Mouse (Mus musculus) limb, embryonic 14.5 days (tissue): ENCODE results near the gene Myod1. TPM values are rescaled to one million over a fixed set of nuclear protein-coding genes. Genes with fewer than 3 reads are reported as not detected.

Source experiments
- ATAC-seq: fragments of 200-750 bp; cut with Nextera tagmentation; 2 replicates; pipeline ENCODE4 v1.8.0; 2017; ENCODE audit warnings: low read depth, moderate number of reproducible peaks, moderate TSS enrichment; ENCODE audit not compliant: low FRiP score
- DNase-seq: peaks from one replicate; pipeline ENCODE4 v3.0.0-alpha.2; 2015; ENCODE audit warnings: low spot score
- H3K27ac ChIP-seq: fragments of 300-500 bp; sonication (generic); replicated peaks from 2 replicates; pipeline ENCODE4 v1.5.1; 2014; ENCODE audit warnings: low read depth, mild to moderate bottlenecking, low read length, moderate library complexity, mixed read lengths
- H3K27me3 ChIP-seq: fragments of 300-500 bp; sonication (generic); 2 replicates; pipeline ENCODE4 v1.6.1; 2014; ENCODE audit warnings: low read length, mixed read lengths; ENCODE audit not compliant: control insufficient read depth, insufficient read depth
- H3K36me3 ChIP-seq: fragments of 300-500 bp; sonication (generic); 2 replicates; pipeline ENCODE4 v1.6.1; 2014; ENCODE audit warnings: mild to moderate bottlenecking, low read length, moderate library complexity, mixed read lengths; ENCODE audit not compliant: control insufficient read depth, insufficient read depth
- H3K4me1 ChIP-seq: fragments of 300-500 bp; sonication (generic); 2 replicates; pipeline ENCODE4 v1.6.1; 2014; ENCODE audit warnings: antibody characterized with exemption, low read length, mixed read lengths; ENCODE audit not compliant: control insufficient read depth, insufficient read depth
- H3K4me2 ChIP-seq: fragments of 300-500 bp; sonication (generic); replicated peaks from 2 replicates; pipeline ENCODE4 v1.6.1; 2014; ENCODE audit warnings: low read depth, mild to moderate bottlenecking, low read length, moderate library complexity; ENCODE audit not compliant: severe bottlenecking
- H3K4me3 ChIP-seq: fragments of 300-500 bp; sonication (generic); replicated peaks from 2 replicates; pipeline ENCODE4 v1.5.1; 2014; ENCODE audit warnings: low read length
- H3K9ac ChIP-seq: fragments of 300-500 bp; sonication (generic); 2 replicates; pipeline ENCODE4 v1.6.1; 2014; ENCODE audit warnings: mild to moderate bottlenecking, low read depth, low read length, moderate library complexity; ENCODE audit not compliant: severe bottlenecking
- H3K9me3 ChIP-seq: fragments of 300-500 bp; sonication (generic); 2 replicates; pipeline ENCODE4 v1.6.1; 2016; ENCODE audit warnings: low read length; ENCODE audit not compliant: control insufficient read depth
- POLR2A ChIP-seq: fragments of 200-500 bp; IDR thresholded peaks from 2 replicates; pipeline ENCODE4 v1.8.0; 2012; ENCODE audit warnings: inconsistent platforms, mild to moderate bottlenecking, moderate library complexity, borderline replicate concordance; ENCODE audit not compliant: insufficient read depth, insufficient read length; ENCODE audit errors: extremely low read depth
- WGBS: fragments of 180-500 bp; shearing (Covaris S2); extraction: QIAGEN DNeasy Blood & Tissue Kit; methylation state at CpG from one replicate; pipeline ENCODE4 v1.1.7; 2014; 5-methylcytosine and 5-hydroxymethylcytosine counted together
- polyA plus RNA-seq, 2 experiments: library from polyadenylated mRNA; depleted of rRNA in 1 of 2; stranded (reverse) in 1 of 2; unstranded in 1 of 2; fragments of >200 nt; fragmentation: Nextera tagmentation in 1 of 2; extraction: Ambion mirVana in 1 of 2; gene quantifications; 2 replicates each; pipeline versions ENCODE4 v1.2.1 to v1.2.3; 2012 to 2014

The Myod1 gene
- polyA plus RNA-seq, 2 experiments: 48.0 to 80.4 TPM

DNA sequence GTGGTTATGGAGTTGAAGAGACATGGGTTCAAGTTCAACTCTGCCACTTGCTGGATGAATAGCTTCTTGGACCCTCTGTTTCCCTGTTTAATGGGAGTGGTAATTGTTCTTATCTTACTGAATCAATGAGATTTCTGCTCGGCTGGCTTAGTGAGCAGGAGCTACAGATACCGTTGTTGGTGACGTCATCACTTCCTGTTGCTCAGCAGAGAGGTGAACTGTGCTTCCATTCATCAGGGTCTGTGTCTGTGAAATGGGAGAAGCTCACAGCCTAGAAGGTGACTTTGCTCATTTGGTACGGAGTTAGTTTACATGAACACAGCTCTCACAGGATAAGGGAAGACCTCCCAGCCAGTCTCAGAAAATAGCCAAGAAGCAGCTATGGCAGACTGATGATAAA, 22.4 kb upstream of the Myod1 start:
- H3K4me1 ChIP-seq: no peaks in the 10 kb centered on the region
- 72% methylated on average over 4 of the region's 4 CpGs for WGBS

DNA sequence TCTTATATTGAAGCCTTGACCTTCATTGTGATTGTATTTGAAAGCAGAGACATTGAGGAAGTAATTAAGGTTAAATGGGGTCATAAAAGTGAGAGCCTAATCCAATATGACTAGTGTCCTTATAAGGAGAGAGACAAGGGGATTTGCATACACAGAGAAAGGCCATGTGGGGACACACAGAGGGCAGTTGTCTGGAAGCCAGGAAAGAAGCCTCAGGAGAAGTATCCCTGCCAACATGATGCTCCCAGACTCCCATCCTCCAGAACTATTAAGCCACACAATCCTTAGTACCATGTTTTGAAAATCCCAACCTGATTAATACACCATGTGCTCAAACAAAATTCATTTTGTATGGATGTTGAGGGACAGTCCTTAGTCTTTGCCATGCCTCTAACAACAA, 14.5 kb upstream of the Myod1 start:
- Histone ChIP-seq H3K9ac (no peak overlapping the region), H3K9me3 (no peaks in the 10 kb centered on the region), H3K27ac (no peak overlapping the region), H3K4me3 (no peak overlapping the region), H3K4me1 (no peaks in the 10 kb centered on the region), H3K27me3 (no peaks in the 10 kb centered on the region), H3K36me3 (no peaks in the 10 kb centered on the region), H3K4me2 (no peak overlapping the region)
- ATAC-seq (no peak), DNase-seq (no peak)
- TF ChIP-seq POLR2A: no peak

More for the DNA sequence above, 22.4 kb upstream of the Myod1 start:
- Histone ChIP-seq H3K4me2 (no peak overlapping the region), H3K36me3 (no peaks in the 10 kb centered on the region), H3K27ac (no peak overlapping the region), H3K9ac (no peak overlapping the region), H3K9me3 (no peaks in the 10 kb centered on the region), H3K4me3 (no peak overlapping the region), H3K27me3 (peaks cover 10% of the 10 kb centered on the region)
- no peak for ATAC-seq
- no peak for TF ChIP-seq POLR2A
- no peak for DNase-seq

DNA sequence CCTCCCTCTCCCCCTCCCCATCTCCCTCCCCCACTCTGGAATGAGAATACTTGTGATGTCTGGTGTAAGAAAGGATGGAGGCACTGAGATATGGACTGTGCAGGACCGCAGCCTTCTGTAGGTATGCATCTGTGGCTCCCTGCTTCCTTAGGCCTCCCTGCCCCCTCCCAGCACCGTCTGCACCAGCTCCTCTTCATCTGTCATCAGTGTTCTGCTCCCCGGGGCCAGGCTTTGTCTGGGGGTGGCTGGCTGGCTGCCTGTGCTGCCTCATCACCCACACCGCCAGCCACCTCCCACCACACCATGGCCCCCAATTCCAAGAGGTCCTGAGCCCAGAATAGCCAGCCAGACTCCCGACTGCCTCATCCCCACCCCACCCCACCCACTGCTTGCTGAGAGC, 12.1 kb upstream of the Myod1 start:
- WGBS: 46% methylated on average over 5 of the region's 5 CpGs
- Histone ChIP-seq H3K27ac (no peak overlapping the region), H3K27me3 (no peaks in the 10 kb centered on the region), H3K4me2 (no peak overlapping the region), H3K36me3 (no peaks in the 10 kb centered on the region), H3K4me3 (no peak overlapping the region), H3K9me3 (no peaks in the 10 kb centered on the region), H3K9ac (no peak overlapping the region), H3K4me1 (no peaks in the 10 kb centered on the region)
- no peak for ATAC-seq
- DNase-seq: no peak
- TF ChIP-seq POLR2A: no peak

DNA sequence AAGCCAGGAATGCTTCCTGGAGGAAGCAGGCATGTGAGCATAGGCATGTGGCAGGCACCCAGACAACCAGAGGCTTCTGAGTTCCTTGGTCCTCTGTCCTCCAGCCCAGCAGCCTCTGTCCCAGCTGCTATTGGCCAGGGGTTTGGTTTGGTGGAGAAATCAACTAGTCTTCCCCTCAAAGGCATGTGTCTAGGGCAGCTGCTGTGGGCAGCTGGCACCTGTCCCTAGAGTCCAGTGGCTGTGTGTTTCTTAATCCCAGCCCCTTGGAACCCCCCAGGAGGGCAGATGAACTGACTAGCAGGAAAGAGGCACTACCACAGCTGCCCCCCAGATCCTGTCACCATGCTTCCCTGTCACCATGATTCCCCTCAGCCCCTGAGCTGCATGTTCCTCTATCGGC, 10.5 kb upstream of the Myod1 start:
- WGBS: 83% methylated on average over 1 of the region's 1 CpGs
- no peak for TF ChIP-seq POLR2A
- H3K4me3 ChIP-seq: no peak overlapping the region
- H3K27ac ChIP-seq: no peak overlapping the region
- no peaks in the 10 kb centered on the region for H3K9me3 ChIP-seq
- H3K4me1 ChIP-seq: no peaks in the 10 kb centered on the region
- no peaks in the 10 kb centered on the region for H3K36me3 ChIP-seq
- DNase-seq (no peak), ATAC-seq (peak; percentile 57; the same call in 1 of the 2 replicates)
- H3K27me3 ChIP-seq: no peaks in the 10 kb centered on the region
- H3K4me2 ChIP-seq: no peak overlapping the region
- no peak overlapping the region for H3K9ac ChIP-seq

DNA sequence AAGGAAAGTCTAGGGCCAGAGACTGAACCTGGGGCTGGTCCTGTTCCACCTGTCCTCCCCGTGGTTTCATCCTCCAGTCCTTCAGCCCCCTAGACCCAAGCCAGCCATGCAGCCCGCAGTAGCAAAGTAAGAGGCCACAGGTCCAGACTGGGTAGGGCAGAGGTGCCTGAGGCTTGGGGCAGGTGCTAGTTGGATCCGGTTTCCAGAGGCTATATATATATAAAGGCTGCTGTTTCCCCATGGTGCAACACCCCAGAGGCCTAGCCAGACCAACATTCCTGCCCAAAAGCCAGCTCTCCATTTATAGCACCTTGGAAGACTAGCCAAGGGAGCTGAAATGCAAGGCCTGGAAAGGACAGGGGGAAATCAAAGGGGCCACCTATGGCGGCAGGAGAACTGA, 5.2 kb upstream of the Myod1 start:
- Histone ChIP-seq H3K27me3 (peaks cover 15% of the 10 kb centered on the region), H3K4me3 (no peak overlapping the region), H3K9me3 (no peaks in the 10 kb centered on the region), H3K4me2 (no peak overlapping the region), H3K27ac (no peak overlapping the region), H3K4me1 (no peaks in the 10 kb centered on the region), H3K9ac (no peak overlapping the region), H3K36me3 (no peaks in the 10 kb centered on the region)
- WGBS: 57% methylated on average over 3 of the region's 4 CpGs
- no peak for TF ChIP-seq POLR2A
- DNase-seq (no peak), ATAC-seq (0 out of 2 replicates have a peak, but pooled peaks have one; percentile 39)

DNA sequence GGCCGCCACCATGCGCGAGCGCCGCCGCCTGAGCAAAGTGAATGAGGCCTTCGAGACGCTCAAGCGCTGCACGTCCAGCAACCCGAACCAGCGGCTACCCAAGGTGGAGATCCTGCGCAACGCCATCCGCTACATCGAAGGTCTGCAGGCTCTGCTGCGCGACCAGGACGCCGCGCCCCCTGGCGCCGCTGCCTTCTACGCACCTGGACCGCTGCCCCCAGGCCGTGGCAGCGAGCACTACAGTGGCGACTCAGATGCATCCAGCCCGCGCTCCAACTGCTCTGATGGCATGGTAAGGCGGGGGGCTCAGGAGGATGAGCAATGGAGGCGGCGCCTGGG, 703 bp downstream of the Myod1 start:
- Histone ChIP-seq H3K27ac (no peak overlapping the region), H3K36me3 (no peaks in the 10 kb centered on the region), H3K4me1 (peaks cover 2% of the 10 kb centered on the region; the same call in 1 of the 2 replicates), H3K4me3 (peak overlapping the region; percentile 28), H3K4me2 (peak overlapping the region; percentile 39), H3K9ac (peak overlapping the region; percentile 43), H3K27me3 (peaks cover 58% of the 10 kb centered on the region), H3K9me3 (no peaks in the 10 kb centered on the region)
- ATAC-seq: 0 out of 2 replicates have a peak, but pooled peaks have one; percentile 35
- no peak for TF ChIP-seq POLR2A
- peak; percentile 33 for DNase-seq
- under 1% methylated on average over 33 of the region's 33 CpGs for WGBS
